Mouse (Mus musculus) CH12.LX (cell line): ENCODE results near the gene Treml2.

Experiments used
- CTCF ChIP-seq, 2 experiments: IDR thresholded peaks in 1 of 2; conservative IDR thresholded peaks in 1 of 2; 2 replicates each; pipeline ENCODE4 v1.5.1; 2011 to 2012; ENCODE audit warnings: low read depth in 2 of 2, low read length in 2 of 2, improper control_type of control experiment in 1 of 2, inconsistent platforms in 1 of 2, mild to moderate bottlenecking in 1 of 2, moderate library complexity in 1 of 2
- MAX ChIP-seq: IDR thresholded peaks from 2 replicates; pipeline ENCODE4 v1.6.1; 2011; ENCODE audit warnings: low read length, improper control_type of control experiment
- USF1 ChIP-seq: IDR thresholded peaks from 2 replicates; pipeline ENCODE4 v1.6.1; 2014; ENCODE audit warnings: low read depth, mild to moderate bottlenecking, inconsistent platforms, low read length, improper control_type of control experiment
- ZMIZ1 ChIP-seq: IDR thresholded peaks from 2 replicates; pipeline ENCODE4 v1.6.1; 2012; ENCODE audit warnings: low read depth, mild to moderate bottlenecking, inconsistent platforms, low read length, improper control_type of control experiment

DNA sequence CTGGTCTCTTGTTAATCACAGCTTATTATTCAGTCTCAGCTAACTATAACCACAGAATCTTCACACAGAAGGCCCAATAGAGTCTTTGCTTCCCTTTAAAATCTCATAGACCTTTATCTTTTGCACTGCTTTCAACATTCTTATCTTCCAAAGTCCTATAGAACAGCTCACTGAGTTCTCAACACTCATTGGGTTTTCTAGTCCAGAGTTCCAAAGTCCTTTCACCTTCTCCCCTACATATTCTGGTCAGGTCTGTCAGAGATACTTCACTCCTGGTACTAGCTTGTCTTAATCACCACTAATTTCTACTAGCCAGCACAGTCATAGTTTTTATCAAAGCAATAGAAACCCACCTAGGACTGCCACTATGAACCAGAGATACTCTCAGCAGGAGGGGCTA, 42.7 kb upstream of the Treml2 start:
- TF ChIP-seq USF1 (no peak), ZMIZ1 (no peak), CTCF (conservative IDR thresholded peaks at IDR 0.05 in 1 of 2, IDR thresholded peaks at IDR 0.05 in 1 of 2; ENCODE audit: low read depth in 2 of 2, low read length in 2 of 2) (no peak), MAX (no peak)
